Mouse (Mus musculus) embryonic facial prominence, embryonic 15.5 days (tissue): Measurements from ENCODE around the gene Zfp597. TPM values are rescaled to one million over a fixed set of nuclear protein-coding genes. Genes with fewer than 3 reads are reported as not detected.

ENCODE experiments used
- ATAC-seq: fragments of 200-750 bp; cut with Nextera tagmentation; 2 replicates; pipeline ENCODE4 v1.8.0; 2017; ENCODE audit warnings: low read depth, moderate TSS enrichment; ENCODE audit not compliant: insufficient number of reproducible peaks, low FRiP score, low TSS enrichment
- H3K27ac ChIP-seq: fragments of 300-500 bp; sonication (generic); replicated peaks from 2 replicates; pipeline ENCODE4 v1.5.1; 2015; ENCODE audit warnings: mild to moderate bottlenecking, inconsistent platforms
- H3K27me3 ChIP-seq: fragments of 300-500 bp; sonication (generic); 2 replicates; pipeline ENCODE4 v1.6.1; 2015; ENCODE audit warnings: inconsistent platforms
- H3K36me3 ChIP-seq: fragments of 300-500 bp; sonication (generic); 2 replicates; pipeline ENCODE4 v1.6.1; 2015; ENCODE audit warnings: mild to moderate bottlenecking, inconsistent platforms
- H3K4me1 ChIP-seq: fragments of 300-500 bp; sonication (generic); 2 replicates; pipeline ENCODE4 v1.6.1; 2015; ENCODE audit warnings: inconsistent platforms
- H3K4me2 ChIP-seq: fragments of 300-500 bp; sonication (generic); replicated peaks from 2 replicates; pipeline ENCODE4 v1.6.1; 2015; ENCODE audit warnings: mild to moderate bottlenecking, inconsistent platforms
- H3K4me3 ChIP-seq: fragments of 300-500 bp; sonication (generic); replicated peaks from 2 replicates; pipeline ENCODE4 v1.5.1; 2015; ENCODE audit warnings: mild to moderate bottlenecking, inconsistent platforms
- H3K9ac ChIP-seq: fragments of 300-500 bp; sonication (generic); 2 replicates; pipeline ENCODE4 v1.6.1; 2015; ENCODE audit warnings: inconsistent platforms
- H3K9me3 ChIP-seq: fragments of 300-500 bp; sonication (generic); replicated peaks from 2 replicates; pipeline ENCODE4 v1.6.1; 2016; ENCODE audit warnings: inconsistent platforms
- WGBS: fragments of 180-500 bp; shearing (Covaris S2); methylation state at CpG from one replicate; pipeline ENCODE4 v1.1.7; 2015; 5-methylcytosine and 5-hydroxymethylcytosine counted together
- polyA plus RNA-seq: library from polyadenylated mRNA; unstranded; fragments of >200 nt; fragmentation: Nextera tagmentation; extraction: Ambion mirVana; gene quantifications from 2 replicates; pipeline ENCODE4 v1.2.1, GENCODE M21; 2015

Gene Zfp597
- polyA plus RNA-seq, 1 experiment from 2014 or later, result 5.7 TPM

GRCm38 (mm10) chr16:3896553-3896952 is 12.2 kb upstream of the Zfp597 start:
- H3K36me3 ChIP-seq, result peaks cover 52% of the 10 kb centered on the region
- ATAC-seq, result no peak

GRCm38 (mm10) chr16:3896046-3896445 is 11.7 kb upstream of the Zfp597 start:
- H3K36me3 ChIP-seq, result peaks cover 47% of the 10 kb centered on the region
- no peak overlapping the region for H3K4me2 ChIP-seq

More at GRCm38 (mm10) chr16:3896553-3896952, 12.2 kb upstream of the Zfp597 start:
- no peak overlapping the region for H3K4me2 ChIP-seq
- H3K27me3 ChIP-seq, result no peaks in the 10 kb centered on the region
- no peak overlapping the region for H3K4me3 ChIP-seq
- no peaks in the 10 kb centered on the region for H3K9me3 ChIP-seq
- 93% methylated on average over 1 of the region's 1 CpGs for WGBS
- no peak overlapping the region for H3K9ac ChIP-seq
- no peaks in the 10 kb centered on the region for H3K4me1 ChIP-seq
- H3K27ac ChIP-seq, result no peak overlapping the region

GRCm38 (mm10) chr16:3895173-3895792 is 10.9 kb upstream of the Zfp597 start:
- WGBS, result 50% methylated on average over 9 of the region's 9 CpGs
- no peak overlapping the region for H3K4me3 ChIP-seq
- H3K36me3 ChIP-seq, result peaks cover 40% of the 10 kb centered on the region
- no peaks in the 10 kb centered on the region for H3K9me3 ChIP-seq
- 0 out of 2 replicates have a peak overlapping the region, but pooled peaks have one; percentile 55 for H3K27ac ChIP-seq
- no peak overlapping the region for H3K9ac ChIP-seq
- no peak for ATAC-seq
- no peaks in the 10 kb centered on the region for H3K4me1 ChIP-seq
- no peaks in the 10 kb centered on the region for H3K27me3 ChIP-seq
- no peak overlapping the region for H3K4me2 ChIP-seq

More at GRCm38 (mm10) chr16:3896046-3896445, 11.7 kb upstream of the Zfp597 start:
- ATAC-seq, result no peak
- Histone ChIP-seq H3K27me3 (no peaks in the 10 kb centered on the region), H3K4me3 (no peak overlapping the region), H3K27ac (no peak overlapping the region), H3K9ac (no peak overlapping the region), H3K4me1 (no peaks in the 10 kb centered on the region), H3K9me3 (no peaks in the 10 kb centered on the region)
- 76% methylated on average over 6 of the region's 6 CpGs for WGBS

- H3K4me2 ChIP-seq, result no peak overlapping the region
- ATAC-seq, result no peak
- no peak overlapping the region for H3K4me3 ChIP-seq
- no peaks in the 10 kb centered on the region for H3K9me3 ChIP-seq
- H3K9ac ChIP-seq, result no peak overlapping the region
- H3K27ac ChIP-seq, result no peak overlapping the region
- peaks cover 24% of the 10 kb centered on the region for H3K36me3 ChIP-seq
- H3K4me1 ChIP-seq, result no peaks in the 10 kb centered on the region
- H3K27me3 ChIP-seq, result no peaks in the 10 kb centered on the region
- 52% methylated on average over 3 of the region's 3 CpGs for WGBS
These were observed 9.4 kb upstream of the Zfp597 start for GRCm38 (mm10) chr16:3893739-3894138.

- Histone ChIP-seq H3K9ac (no peak overlapping the region), H3K27me3 (no peaks in the 10 kb centered on the region), H3K4me2 (no peak overlapping the region), H3K4me1 (no peaks in the 10 kb centered on the region), H3K27ac (no peak overlapping the region), H3K36me3 (0 out of 2 replicates have a peak, but pooled peaks cover 7% of the 10 kb centered on the region), H3K9me3 (no peaks in the 10 kb centered on the region), H3K4me3 (no peak overlapping the region)
- no peak for ATAC-seq
- WGBS, result 92% methylated on average over 14 of the region's 14 CpGs
These were observed 7.4 kb upstream of the Zfp597 start for GRCm38 (mm10) chr16:3891621-3892295.

- Histone ChIP-seq H3K4me3 (peak overlapping the region; percentile 96), H3K36me3 (0 out of 2 replicates have a peak, but pooled peaks cover 7% of the 10 kb centered on the region), H3K4me2 (peak overlapping the region; percentile 71), H3K9me3 (no peaks in the 10 kb centered on the region), H3K9ac (peak overlapping the region; percentile 92), H3K4me1 (peaks cover 12% of the 10 kb centered on the region), H3K27me3 (no peaks in the 10 kb centered on the region), H3K27ac (peak overlapping the region; percentile 96)
- WGBS, result under 1% methylated on average over 10 of the region's 10 CpGs
- no peak for ATAC-seq
These were observed 807 bp upstream of the Zfp597 start for GRCm38 (mm10) chr16:3885065-3885670.

DNA sequence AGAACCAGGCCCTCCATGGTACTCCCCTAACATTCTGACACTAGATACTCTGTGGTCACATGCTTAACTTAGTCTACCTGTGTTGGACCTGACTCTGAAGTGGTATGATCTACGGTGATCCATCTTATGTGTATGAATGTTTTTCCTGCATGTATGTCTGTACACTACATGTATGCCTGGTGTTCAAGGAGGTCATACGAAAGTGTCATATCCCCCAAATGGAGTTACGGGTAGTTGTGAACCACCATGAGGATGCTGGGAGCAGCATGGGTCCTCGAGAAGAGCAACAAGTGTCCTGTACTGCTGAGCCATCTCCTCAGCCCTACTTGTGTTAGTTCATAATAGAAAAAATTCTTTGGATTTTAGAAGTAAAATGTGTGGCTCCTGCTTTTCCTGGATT is 8.0 kb downstream of the Zfp597 start:
- WGBS, result 93% methylated on average over 4 of the region's 4 CpGs
- Histone ChIP-seq H3K27me3 (no peaks in the 10 kb centered on the region), H3K27ac (no peak overlapping the region)

DNA sequence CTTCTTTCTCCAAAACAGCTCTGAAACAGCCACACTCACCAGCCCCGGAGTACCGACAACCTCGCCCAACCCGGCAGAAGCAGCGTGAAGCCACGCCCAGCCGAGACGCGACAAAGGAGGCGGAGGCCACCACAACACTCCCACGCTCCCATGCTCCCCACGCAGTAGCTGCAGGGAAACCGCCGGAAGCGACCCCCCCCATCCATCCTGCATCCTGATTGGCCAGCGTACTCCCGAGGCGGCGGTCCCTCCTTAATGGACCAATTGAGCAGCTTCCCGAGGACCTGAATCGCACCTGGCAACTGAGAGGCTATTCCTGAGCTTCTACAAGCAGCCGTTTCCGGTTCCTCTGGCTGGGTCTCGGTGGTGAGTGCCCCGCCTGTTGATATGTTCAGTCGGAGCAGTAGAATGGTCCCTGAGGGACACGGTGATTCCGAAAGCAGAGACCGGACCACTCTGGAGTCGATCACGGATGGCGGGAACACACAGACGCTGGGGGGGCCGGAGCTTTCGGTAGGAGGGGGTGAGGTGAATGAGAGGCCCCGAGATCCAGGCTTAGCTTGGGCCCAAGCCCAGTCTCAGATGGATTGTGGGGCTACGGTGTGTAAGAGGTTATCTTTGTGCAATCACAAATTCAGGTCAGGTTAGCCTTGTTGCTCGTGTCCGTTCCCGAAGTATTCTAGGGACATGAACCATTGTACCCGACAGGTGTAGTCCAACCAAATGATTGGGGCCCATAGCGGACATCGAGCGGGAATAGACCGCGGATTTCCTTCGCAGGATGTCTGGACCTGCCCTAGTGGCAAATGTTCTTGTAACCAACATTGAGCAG is 11.9 kb downstream of the Zfp597 start, which contains the start of gene Naa60:
TSS of gene Naa60 (plus strand) at position 160 of the 832 bp plus-strand sequence.
- 5% methylated on average over 47 of the region's 47 CpGs for WGBS
- no peaks in the 10 kb centered on the region for H3K9me3 ChIP-seq
- H3K36me3 ChIP-seq, result peaks cover 18% of the 10 kb centered on the region
- H3K27ac ChIP-seq, result peak within 1 kb of the TSS; percentile 63
- H3K4me2 ChIP-seq, result peak within 1 kb of the TSS; percentile 87
- peaks cover 14% of the 10 kb centered on the region for H3K4me1 ChIP-seq
- peak within 1 kb of the TSS; percentile 56 for H3K4me3 ChIP-seq
- peak within 1 kb of the TSS; percentile 44 for H3K9ac ChIP-seq
- ATAC-seq, result peak; percentile 94
- H3K27me3 ChIP-seq, result no peaks in the 10 kb centered on the region

More for the DNA sequence above, 8.0 kb downstream of the Zfp597 start:
- H3K4me2 ChIP-seq, result no peak overlapping the region
- peaks cover 14% of the 10 kb centered on the region for H3K4me1 ChIP-seq
- 0 out of 2 replicates have a peak, but pooled peaks cover 8% of the 10 kb centered on the region for H3K36me3 ChIP-seq
- ATAC-seq, result no peak
- no peak overlapping the region for H3K4me3 ChIP-seq
- no peaks in the 10 kb centered on the region for H3K9me3 ChIP-seq
- no peak overlapping the region for H3K9ac ChIP-seq

DNA sequence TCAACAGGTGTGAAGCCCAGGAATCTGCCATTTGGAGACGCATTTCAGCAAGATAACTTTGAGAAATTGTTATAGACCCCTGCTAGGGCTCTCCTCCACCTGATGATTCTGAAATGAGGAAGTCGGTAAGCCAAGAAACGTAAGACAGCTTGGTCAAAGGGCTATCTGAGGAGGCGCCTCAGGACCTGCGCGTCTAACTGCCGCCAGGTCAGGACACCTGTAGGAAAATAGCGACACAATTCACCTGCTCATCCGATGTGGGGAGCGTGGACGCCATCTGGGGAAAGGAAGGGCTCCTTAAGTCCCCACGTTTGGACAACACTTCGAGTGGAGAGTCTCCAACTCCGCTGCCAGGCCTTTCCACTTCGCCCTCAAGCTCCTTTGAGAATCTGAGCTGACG is 12.5 kb downstream of the Zfp597 start:
- H3K9me3 ChIP-seq, result no peaks in the 10 kb centered on the region
- H3K36me3 ChIP-seq, result peaks cover 19% of the 10 kb centered on the region
- no peak for ATAC-seq
- peak overlapping the region; percentile 56 for H3K4me3 ChIP-seq
- H3K27me3 ChIP-seq, result no peaks in the 10 kb centered on the region
- H3K27ac ChIP-seq, result peak overlapping the region; percentile 63
- H3K4me1 ChIP-seq, result peaks cover 14% of the 10 kb centered on the region
- peak overlapping the region; percentile 44 for H3K9ac ChIP-seq
- WGBS, result 2% methylated on average over 16 of the region's 16 CpGs
- H3K4me2 ChIP-seq, result peak overlapping the region; percentile 87

DNA sequence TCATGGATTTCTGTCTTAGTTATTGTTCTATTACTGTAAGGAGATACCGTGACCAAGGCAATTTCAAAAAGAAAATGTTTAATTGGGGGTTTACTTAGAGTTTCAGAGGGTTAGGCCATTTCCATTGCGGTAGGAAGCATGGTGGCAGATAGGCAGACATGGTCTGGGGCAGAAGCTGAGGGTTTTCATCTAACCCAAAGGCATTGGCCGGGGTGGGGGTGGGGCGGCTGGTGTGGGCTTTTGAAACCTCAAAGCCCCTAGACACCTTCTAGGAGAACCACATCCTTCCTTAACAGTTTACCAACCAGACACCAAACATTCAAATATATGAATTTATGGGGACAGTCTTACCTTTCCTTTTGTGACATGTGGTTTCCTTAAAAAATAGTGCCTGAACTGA is 25.1 kb downstream of the Zfp597 start:
- ATAC-seq, result no peak
- Histone ChIP-seq H3K27ac (no peak overlapping the region), H3K4me1 (no peaks in the 10 kb centered on the region), H3K27me3 (no peaks in the 10 kb centered on the region), H3K4me2 (no peak overlapping the region), H3K4me3 (no peak overlapping the region), H3K9me3 (no peaks in the 10 kb centered on the region), H3K36me3 (peaks cover 25% of the 10 kb centered on the region), H3K9ac (no peak overlapping the region)
- WGBS, result 79% methylated on average over 4 of the region's 4 CpGs

DNA sequence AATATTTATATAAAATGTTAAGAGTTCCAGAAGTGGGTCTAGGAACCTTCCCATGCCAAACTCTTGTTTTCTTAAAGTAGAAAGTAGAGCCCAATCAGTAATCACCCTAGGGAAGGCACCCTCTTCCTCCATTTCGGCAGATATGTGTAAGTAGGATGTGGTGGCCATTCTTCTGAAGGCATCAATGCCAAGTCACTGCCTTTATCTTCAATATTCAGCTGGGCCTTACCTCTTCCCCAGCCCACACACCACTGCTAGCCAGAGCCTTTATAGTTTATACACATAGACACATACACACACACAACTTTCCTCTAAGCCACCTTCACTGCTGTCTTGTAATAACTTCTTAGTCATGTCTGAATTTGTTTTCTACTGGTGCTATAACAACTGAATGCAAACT is 28.6 kb downstream of the Zfp597 start:
- no peak for ATAC-seq
- H3K4me3 ChIP-seq, result no peak overlapping the region
- H3K4me2 ChIP-seq, result no peak overlapping the region
- peaks cover 11% of the 10 kb centered on the region for H3K36me3 ChIP-seq
- no peaks in the 10 kb centered on the region for H3K27me3 ChIP-seq
- H3K27ac ChIP-seq, result no peak overlapping the region
- no peak overlapping the region for H3K9ac ChIP-seq
- 77% methylated on average over 1 of the region's 1 CpGs for WGBS
- H3K9me3 ChIP-seq, result no peaks in the 10 kb centered on the region
- H3K4me1 ChIP-seq, result no peaks in the 10 kb centered on the region
